Comparison of ENCODE assay signal across 10 mouse cellular contexts in genomic region chr11:114447461-114447847, GRCm38 (mm10).
DNase-seq lines count a peak whose midpoint lies in the region; ATAC-seq and TF ChIP-seq lines count a peak whose summit lies in the region.
"Had no signal": no experiment of that assay in that cellular context is flagged by ENCODE, and none has a peak within 500 bp of the region (broad histone marks: within the 10 kb centered on the region; RNA-seq: fewer than 3 reads in every experiment).

No protein-coding gene starts in this region.

- no peak for ATAC-seq in heart, embryonic 11.5 days (replicated peaks; ENCODE audit: insufficient number of reproducible peaks, low FRiP score, low TSS enrichment)
- ATAC-seq in lung, embryonic 14.5 days (ENCODE audit: insufficient read depth) = no peak
- no peak for ATAC-seq in forebrain, embryonic 15.5 days (replicated peaks)
- no peak for ATAC-seq in midbrain, embryonic 12.5 days (ENCODE audit: low FRiP score, low read depth)

- no peak for TF ChIP-seq CTCF in lung, embryonic 14.5 days (IDR thresholded peaks at IDR 0.05; ENCODE audit: low read depth)

- peak overlapping the region; percentile 65 for H3K4me2 ChIP-seq in heart, embryonic 11.5 days
- H3K4me2 ChIP-seq in lung, embryonic 14.5 days = peak overlapping the region; percentile 60
- H3K4me2 ChIP-seq in forebrain, embryonic 15.5 days (replicated peaks) = no peak overlapping the region
- 0 out of 2 replicates have a peak overlapping the region, but pooled peaks have one; percentile 53 for H3K4me2 ChIP-seq in midbrain, embryonic 12.5 days (replicated peaks)

- H3K4me3 ChIP-seq in heart, embryonic 11.5 days (ENCODE audit: low read depth, low read length) = peak overlapping the region; percentile 30
- no peak overlapping the region; the same call in 1 of the 2 replicates for H3K4me3 ChIP-seq in lung, embryonic 14.5 days (ENCODE audit: low read depth, low read length)
- H3K4me3 ChIP-seq in forebrain, embryonic 15.5 days = no peak overlapping the region
- no peak overlapping the region for H3K4me3 ChIP-seq in midbrain, embryonic 12.5 days

- H3K4me1 ChIP-seq in heart, embryonic 11.5 days (ENCODE audit: control insufficient read depth, insufficient read depth, low read length) = peaks cover 29% of the 10 kb centered on the region
- H3K4me1 ChIP-seq in lung, embryonic 14.5 days (ENCODE audit: insufficient read depth) = peaks cover 23% of the 10 kb centered on the region
- peaks cover 51% of the 10 kb centered on the region for H3K4me1 ChIP-seq in forebrain, embryonic 15.5 days
- peaks cover 38% of the 10 kb centered on the region for H3K4me1 ChIP-seq in midbrain, embryonic 12.5 days

- WGBS in heart, embryonic 11.5 days (ENCODE audit: insufficient replicate concordance) = 83% methylated on average over 5 of the region's 5 CpGs
- 80% methylated on average over 5 of the region's 5 CpGs for WGBS in lung, embryonic 14.5 days
- 85% methylated on average over 5 of the region's 5 CpGs for whole genome bisulfite sequencing in forebrain, embryonic 15.5 days
- WGBS in midbrain, embryonic 12.5 days = 91% methylated on average over 5 of the region's 5 CpGs

- H3K27ac ChIP-seq in heart, embryonic 11.5 days (ENCODE audit: low read depth, low read length) = no peak overlapping the region
- peak overlapping the region; percentile 14; the same call in 1 of the 2 replicates for H3K27ac ChIP-seq in lung, embryonic 14.5 days (ENCODE audit: low read depth)
- peak overlapping the region; percentile 70; the same call in 1 of the 2 replicates for H3K27ac ChIP-seq in forebrain, embryonic 15.5 days (replicated peaks)
- peak overlapping the region; percentile 1; the same call in 1 of the 2 replicates for H3K27ac ChIP-seq in midbrain, embryonic 12.5 days (replicated peaks)
- H3K27ac ChIP-seq: layer of hippocampus, adult 2 months had no signal

- no peaks in the 10 kb centered on the region for H3K36me3 ChIP-seq in heart, embryonic 11.5 days (ENCODE audit: control insufficient read depth, insufficient read depth, low read length)
- H3K36me3 ChIP-seq in lung, embryonic 14.5 days (ENCODE audit: insufficient read depth) = no peaks in the 10 kb centered on the region
- no peaks in the 10 kb centered on the region for H3K36me3 ChIP-seq in forebrain, embryonic 15.5 days
- no peaks in the 10 kb centered on the region for H3K36me3 ChIP-seq in midbrain, embryonic 12.5 days

- DNase-seq in heart, postnatal 25 days (ENCODE audit: low spot score) = no peak
- DNase-seq in lung, embryonic 14.5 days = no peak
- DNase-seq in lung, postnatal 10 days = no peak
- no peak for DNase-seq in left cerebral cortex, postnatal 10 days (ENCODE audit: extremely low spot score in 1 of 2, low spot score in 2 of 2)
- DNase-seq in frontal cortex, postnatal 36 days (ENCODE audit: low spot score in 2 of 2) = no peak
- DNase-seq: cerebellum, adult 2 months had no signal

- no peaks in the 10 kb centered on the region for H3K9me3 ChIP-seq in heart, embryonic 11.5 days (replicated peaks; ENCODE audit: control insufficient read depth, low read length)
- no peaks in the 10 kb centered on the region for H3K9me3 ChIP-seq in lung, embryonic 14.5 days (ENCODE audit: low read depth, low read length)
- no peaks in the 10 kb centered on the region for H3K9me3 ChIP-seq in forebrain, embryonic 15.5 days
- H3K9me3 ChIP-seq in midbrain, embryonic 12.5 days = no peaks in the 10 kb centered on the region

- intact Hi-C loops in heart, postnatal 25 days (cut with DNase I) = no loop called here
- intact Hi-C loops in left cerebral cortex, postnatal 10 days (cut with DNase I) = no loop called here

- peaks cover 3% of the 10 kb centered on the region; the same call in 1 of the 2 replicates for H3K27me3 ChIP-seq in heart, embryonic 11.5 days (ENCODE audit: control insufficient read depth, insufficient read depth, low read length)
- H3K27me3 ChIP-seq in lung, embryonic 14.5 days (ENCODE audit: insufficient read depth, low read length) = no peaks in the 10 kb centered on the region
- no peaks in the 10 kb centered on the region for H3K27me3 ChIP-seq in forebrain, embryonic 15.5 days
- H3K27me3 ChIP-seq in midbrain, embryonic 12.5 days = peaks cover 21% of the 10 kb centered on the region

- H3K9ac ChIP-seq in heart, embryonic 11.5 days (ENCODE audit: low read depth, low read length) = peak overlapping the region; percentile 52; the same call in 1 of the 2 replicates
- H3K9ac ChIP-seq in lung, embryonic 14.5 days = no peak overlapping the region
- no peak overlapping the region for H3K9ac ChIP-seq in forebrain, embryonic 15.5 days (replicated peaks)
- H3K9ac ChIP-seq in midbrain, embryonic 12.5 days (replicated peaks) = no peak overlapping the region
